Mouse (Mus musculus) limb, embryonic 12.5 days (tissue): ENCODE measurements around the gene Ddn. TPM values are rescaled to one million over a fixed set of nuclear protein-coding genes. Genes with fewer than 3 reads are reported as not detected.
"Not testable (repeated sequence)": the region's sequence is repeated elsewhere in the genome, so short reads cannot be mapped to it uniquely, and the experiment has no call there.

Source experiments
- ATAC-seq: fragments of 200-750 bp; cut with Nextera tagmentation; 2 replicates; pipeline ENCODE4 v1.8.0; 2017; ENCODE audit warnings: low read depth, moderate TSS enrichment; ENCODE audit not compliant: insufficient number of reproducible peaks, insufficient read depth, low FRiP score, low TSS enrichment
- H3K27ac ChIP-seq: fragments of 300-500 bp; sonication (generic); 2 replicates; pipeline ENCODE4 v1.5.1; 2016; ENCODE audit warnings: mild to moderate bottlenecking, moderate library complexity
- H3K27me3 ChIP-seq: fragments of 300-500 bp; sonication (generic); 2 replicates; pipeline ENCODE4 v1.6.1; 2016; ENCODE audit warnings: mild to moderate bottlenecking, moderate library complexity
- H3K36me3 ChIP-seq: fragments of 300-500 bp; sonication (generic); 2 replicates; pipeline ENCODE4 v1.6.1; 2016; ENCODE audit warnings: mild to moderate bottlenecking, moderate library complexity
- H3K4me1 ChIP-seq: fragments of 300-500 bp; sonication (generic); replicated peaks from 2 replicates; pipeline ENCODE4 v1.6.1; 2016
- H3K4me2 ChIP-seq: fragments of 300-500 bp; sonication (generic); 2 replicates; pipeline ENCODE4 v1.6.1; 2016; ENCODE audit warnings: mild to moderate bottlenecking, moderate library complexity
- H3K4me3 ChIP-seq: fragments of 300-500 bp; sonication (generic); replicated peaks from 2 replicates; pipeline ENCODE4 v1.5.1; 2016; ENCODE audit warnings: mild to moderate bottlenecking
- H3K9ac ChIP-seq: fragments of 300-500 bp; sonication (generic); replicated peaks from 2 replicates; pipeline ENCODE4 v1.6.1; 2016; ENCODE audit warnings: mild to moderate bottlenecking, moderate library complexity
- H3K9me3 ChIP-seq: fragments of 300-500 bp; sonication (generic); 2 replicates; pipeline ENCODE4 v1.6.1; 2016; ENCODE audit warnings: mild to moderate bottlenecking, moderate library complexity
- WGBS: fragments of 180-500 bp; shearing (Covaris S2); methylation state at CpG from one replicate; pipeline ENCODE4 v1.1.7; 2016; 5-methylcytosine and 5-hydroxymethylcytosine counted together
- polyA plus RNA-seq: library from polyadenylated mRNA; unstranded; fragments of >200 nt; fragmentation: Nextera tagmentation; extraction: Ambion mirVana; gene quantifications from 2 replicates; pipeline ENCODE4 v1.2.1, GENCODE M21; 2016

The Ddn gene
- polyA plus RNA-seq, 1 experiment from 2014 or later: not detected

DNA sequence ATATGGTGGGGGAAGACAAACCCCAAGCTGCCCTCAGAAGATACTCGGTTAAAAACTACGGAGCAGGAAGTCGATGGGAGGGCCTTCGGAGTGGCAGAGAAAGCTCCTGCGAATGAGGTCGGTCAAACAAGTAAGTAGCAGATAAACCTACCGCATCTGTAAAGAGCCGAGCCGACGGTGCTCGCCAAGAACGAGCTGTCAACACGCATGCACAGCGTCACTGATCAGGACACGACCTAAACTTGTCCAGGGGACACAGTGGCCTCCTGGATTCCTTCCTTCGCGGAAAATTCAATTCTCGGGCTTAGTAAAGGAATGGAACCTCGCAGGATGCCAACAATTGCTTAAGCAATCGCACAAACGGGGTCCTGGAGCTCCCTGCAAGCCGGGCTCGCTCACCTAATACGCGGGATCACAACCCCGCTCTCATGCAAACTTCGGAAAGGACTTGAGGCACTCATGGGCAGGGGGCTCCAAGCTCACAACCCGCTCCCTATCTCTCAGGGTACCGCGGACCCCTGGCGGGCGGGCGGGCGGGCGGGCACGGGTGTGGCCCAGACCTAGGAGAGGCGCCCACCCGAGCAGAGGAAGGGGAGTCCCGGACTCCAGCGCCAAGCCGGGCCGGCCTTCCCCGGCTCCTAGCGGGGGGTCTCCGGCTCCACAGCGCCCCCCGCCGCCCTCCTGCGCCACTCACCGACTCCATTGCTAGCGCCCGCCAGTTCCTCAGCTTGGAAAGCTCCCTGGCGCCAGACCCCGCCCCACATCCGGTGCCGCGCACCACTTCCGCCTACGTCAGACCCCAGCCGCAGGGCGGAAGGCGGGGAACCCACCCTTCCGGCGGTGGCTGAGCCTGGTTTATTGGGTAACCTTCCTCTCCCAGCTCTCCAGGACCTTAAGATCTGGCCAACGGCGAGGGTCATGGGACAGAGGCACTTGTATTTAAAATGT is 21.7 kb upstream of the Ddn start, which contains the start of gene Prkag1:
Gene Prkag1, minus strand, starts transcription at position 786 of the 948 bp plus-strand sequence.
- no peaks in the 10 kb centered on the region for H3K9me3 ChIP-seq
- WGBS: under 1% methylated on average over 62 of the region's 66 CpGs
- H3K27ac ChIP-seq: peak within 1 kb of the TSS; percentile 92
- H3K4me3 ChIP-seq: peak within 1 kb of the TSS; percentile 70
- H3K9ac ChIP-seq: peak within 1 kb of the TSS; percentile 75
- H3K36me3 ChIP-seq: peaks cover 50% of the 10 kb centered on the region
- no peaks in the 10 kb centered on the region for H3K27me3 ChIP-seq
- peak; percentile 86 for ATAC-seq
- peak within 1 kb of the TSS; percentile 63 for H3K4me2 ChIP-seq
- peaks cover 10% of the 10 kb centered on the region for H3K4me1 ChIP-seq

DNA sequence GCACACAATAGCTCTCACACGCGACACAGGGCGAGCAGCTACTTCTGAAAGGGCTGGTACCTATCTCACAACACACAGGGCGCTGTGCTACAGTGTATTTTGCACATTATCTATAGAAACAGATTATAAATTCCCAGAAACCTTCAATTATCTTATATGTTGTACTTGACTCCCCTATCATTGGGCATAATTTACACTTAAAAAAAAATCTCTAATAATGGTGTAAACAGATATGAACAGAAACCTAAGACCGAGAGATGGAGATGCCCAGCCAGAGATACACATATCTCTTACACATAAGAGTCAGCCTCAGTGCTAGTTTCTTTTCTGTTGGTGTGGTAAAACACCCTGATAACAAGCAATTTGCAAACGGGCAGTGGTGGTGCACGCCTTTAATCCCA is 18.3 kb upstream of the Ddn start:
- Histone ChIP-seq H3K4me1 (peaks cover 9% of the 10 kb centered on the region), H3K27ac (no peak overlapping the region), H3K4me3 (no peak overlapping the region), H3K27me3 (no peaks in the 10 kb centered on the region), H3K4me2 (no peak overlapping the region), H3K9me3 (no peaks in the 10 kb centered on the region), H3K9ac (no peak overlapping the region), H3K36me3 (peaks cover 46% of the 10 kb centered on the region)
- no peak for ATAC-seq
- WGBS: 89% methylated on average over 7 of the region's 7 CpGs

DNA sequence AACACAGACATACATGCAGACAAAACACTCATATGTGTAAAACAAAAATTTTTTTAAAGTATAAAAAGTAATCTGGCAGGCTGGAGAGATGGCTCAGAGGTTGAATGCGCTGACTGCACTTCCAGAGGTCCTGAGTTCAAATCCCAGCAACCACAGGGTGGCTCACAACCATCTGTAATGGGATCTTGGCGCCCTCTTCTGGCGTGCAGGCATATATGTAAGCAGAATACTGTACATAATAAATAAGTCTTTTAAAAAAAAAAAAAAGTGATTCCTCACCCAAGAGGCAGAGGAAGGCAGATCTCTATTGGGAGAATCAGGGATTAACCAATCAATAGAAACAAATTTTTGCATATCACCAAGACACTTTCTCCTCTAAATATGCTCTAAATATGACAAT is 14.1 kb upstream of the Ddn start:
- ATAC-seq: no peak
- Histone ChIP-seq H3K36me3 (peaks cover 76% of the 10 kb centered on the region), H3K9me3 (no peaks in the 10 kb centered on the region), H3K4me3 (no peak overlapping the region), H3K27ac (no peak overlapping the region), H3K4me2 (no peak overlapping the region), H3K27me3 (no peaks in the 10 kb centered on the region), H3K4me1 (no peaks in the 10 kb centered on the region), H3K9ac (no peak overlapping the region)
- 65% methylated on average over 3 of the region's 3 CpGs for WGBS

DNA sequence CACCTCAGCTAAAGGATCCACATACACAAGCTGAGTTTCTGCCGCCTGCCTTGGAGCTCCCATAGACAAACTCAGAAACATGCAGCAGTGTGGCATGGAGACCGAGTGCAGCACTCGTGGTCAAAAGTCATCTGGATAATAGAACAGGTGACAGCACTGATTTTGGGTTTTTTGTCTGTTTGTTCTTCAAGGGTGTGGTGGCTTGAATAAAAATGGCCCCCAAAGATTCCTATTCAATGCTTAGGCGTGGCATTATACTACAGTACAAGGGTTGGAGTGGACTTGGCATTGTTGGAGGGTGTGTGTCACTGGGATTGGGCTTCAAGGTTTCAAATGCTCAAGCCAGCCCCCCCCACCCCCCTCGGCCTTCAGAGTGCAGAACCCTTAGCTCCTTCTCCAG is 12.9 kb upstream of the Ddn start:
- Histone ChIP-seq H3K4me3 (no peak overlapping the region), H3K4me1 (no peaks in the 10 kb centered on the region), H3K27ac (no peak overlapping the region), H3K36me3 (peaks cover 68% of the 10 kb centered on the region), H3K9ac (no peak overlapping the region), H3K27me3 (no peaks in the 10 kb centered on the region), H3K4me2 (no peak overlapping the region), H3K9me3 (no peaks in the 10 kb centered on the region)
- WGBS: 93% methylated on average over 5 of the region's 5 CpGs
- no peak for ATAC-seq

DNA sequence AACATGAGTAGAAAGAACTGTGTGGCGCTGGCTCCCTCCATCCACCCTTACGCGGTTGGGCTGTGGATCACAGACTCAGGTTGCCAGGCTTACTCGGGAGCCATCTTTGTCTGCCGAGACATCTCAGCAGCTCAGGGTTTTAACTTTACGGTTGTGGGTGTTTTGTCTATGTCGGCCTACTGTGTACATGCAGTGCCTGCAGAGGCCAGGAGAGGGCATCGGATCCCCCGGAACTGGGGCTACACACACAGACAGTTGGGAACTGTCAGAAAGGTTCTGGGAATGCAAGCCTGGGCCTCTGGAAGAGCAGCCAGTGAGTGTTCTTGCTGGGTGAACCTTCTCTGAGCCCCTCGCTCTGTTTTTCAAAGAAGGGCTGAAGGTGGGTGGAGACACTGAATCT is 12.1 kb upstream of the Ddn start:
- H3K27me3 ChIP-seq: no peaks in the 10 kb centered on the region
- H3K27ac ChIP-seq: no peak overlapping the region
- WGBS: 36% methylated on average over 10 of the region's 10 CpGs
- no peak overlapping the region for H3K4me2 ChIP-seq
- H3K9me3 ChIP-seq: no peaks in the 10 kb centered on the region
- no peak overlapping the region for H3K4me3 ChIP-seq
- H3K36me3 ChIP-seq: peaks cover 73% of the 10 kb centered on the region
- H3K4me1 ChIP-seq: no peaks in the 10 kb centered on the region
- ATAC-seq: no peak
- H3K9ac ChIP-seq: no peak overlapping the region

GRCm38 (mm10) chr15:98820937-98821336 is 11.6 kb upstream of the Ddn start:
- no peak for ATAC-seq
- Histone ChIP-seq H3K27ac (no peak overlapping the region), H3K36me3 (peaks cover 73% of the 10 kb centered on the region), H3K9ac (no peak overlapping the region), H3K4me1 (no peaks in the 10 kb centered on the region), H3K4me3 (no peak overlapping the region), H3K9me3 (no peaks in the 10 kb centered on the region), H3K4me2 (no peak overlapping the region), H3K27me3 (no peaks in the 10 kb centered on the region)
- 85% methylated on average over 4 of the region's 4 CpGs for WGBS

DNA sequence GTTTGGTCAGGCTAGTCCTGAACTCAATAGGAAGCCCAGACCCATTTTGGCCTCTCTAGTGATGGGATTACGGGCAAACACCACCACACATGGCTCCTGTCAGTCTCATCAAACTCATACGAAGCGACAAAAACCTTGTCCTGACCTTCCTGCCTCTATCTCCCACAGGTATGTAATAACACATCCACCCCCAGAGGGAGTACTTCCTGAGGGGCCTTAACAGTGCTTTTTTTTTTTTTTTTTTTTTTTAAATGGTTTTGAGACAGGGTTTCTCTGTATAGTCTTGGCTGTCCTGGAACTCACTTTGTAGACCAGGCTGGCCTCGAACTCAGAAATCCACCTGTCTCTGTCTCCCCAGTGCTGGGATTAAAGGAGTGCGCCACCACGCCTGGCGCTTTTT is 8.9 kb upstream of the Ddn start:
- no peak overlapping the region for H3K27ac ChIP-seq
- H3K4me1 ChIP-seq: no peaks in the 10 kb centered on the region
- WGBS: 89% methylated on average over 7 of the region's 7 CpGs
- no peaks in the 10 kb centered on the region for H3K27me3 ChIP-seq
- ATAC-seq: no peak
- no peaks in the 10 kb centered on the region for H3K9me3 ChIP-seq
- H3K4me3 ChIP-seq: no peak overlapping the region
- peaks cover 76% of the 10 kb centered on the region for H3K36me3 ChIP-seq
- no peak overlapping the region for H3K9ac ChIP-seq
- H3K4me2 ChIP-seq: no peak overlapping the region

- Histone ChIP-seq H3K4me2 (no peak overlapping the region), H3K9ac (no peak overlapping the region), H3K9me3 (no peaks in the 10 kb centered on the region), H3K27ac (no peak overlapping the region), H3K4me1 (peaks cover 8% of the 10 kb centered on the region), H3K36me3 (peaks cover 59% of the 10 kb centered on the region), H3K27me3 (peaks cover 33% of the 10 kb centered on the region), H3K4me3 (no peak overlapping the region)
- ATAC-seq: no peak
- 89% methylated on average over 20 of the region's 20 CpGs for WGBS
These were observed 3.6 kb upstream of the Ddn start for GRCm38 (mm10) chr15:98812741-98813424.

GRCm38 (mm10) chr15:98810212-98810611 is 922 bp upstream of the Ddn start:
- Histone ChIP-seq H3K36me3 (peaks cover 40% of the 10 kb centered on the region), H3K4me1 (peaks cover 34% of the 10 kb centered on the region), H3K27me3 (peaks cover 60% of the 10 kb centered on the region)
- not testable (repeated sequence) for H3K9me3 ChIP-seq, H3K9ac ChIP-seq, H3K27ac ChIP-seq, H3K4me2 ChIP-seq, H3K4me3 ChIP-seq, ATAC-seq
- WGBS: 72% methylated on average over 6 of the region's 6 CpGs

- no peaks in the 10 kb centered on the region for H3K9me3 ChIP-seq
- H3K4me3 ChIP-seq: no peak overlapping the region
- H3K27me3 ChIP-seq: peaks cover 75% of the 10 kb centered on the region
- no peak overlapping the region for H3K27ac ChIP-seq
- 5% methylated on average over 6 of the region's 6 CpGs for WGBS
- H3K36me3 ChIP-seq: peaks cover 26% of the 10 kb centered on the region
- ATAC-seq: no peak
- H3K4me1 ChIP-seq: peaks cover 38% of the 10 kb centered on the region
- no peak overlapping the region for H3K4me2 ChIP-seq
- H3K9ac ChIP-seq: no peak overlapping the region
These were observed 597 bp downstream of the Ddn start for GRCm38 (mm10) chr15:98808651-98809134.

DNA sequence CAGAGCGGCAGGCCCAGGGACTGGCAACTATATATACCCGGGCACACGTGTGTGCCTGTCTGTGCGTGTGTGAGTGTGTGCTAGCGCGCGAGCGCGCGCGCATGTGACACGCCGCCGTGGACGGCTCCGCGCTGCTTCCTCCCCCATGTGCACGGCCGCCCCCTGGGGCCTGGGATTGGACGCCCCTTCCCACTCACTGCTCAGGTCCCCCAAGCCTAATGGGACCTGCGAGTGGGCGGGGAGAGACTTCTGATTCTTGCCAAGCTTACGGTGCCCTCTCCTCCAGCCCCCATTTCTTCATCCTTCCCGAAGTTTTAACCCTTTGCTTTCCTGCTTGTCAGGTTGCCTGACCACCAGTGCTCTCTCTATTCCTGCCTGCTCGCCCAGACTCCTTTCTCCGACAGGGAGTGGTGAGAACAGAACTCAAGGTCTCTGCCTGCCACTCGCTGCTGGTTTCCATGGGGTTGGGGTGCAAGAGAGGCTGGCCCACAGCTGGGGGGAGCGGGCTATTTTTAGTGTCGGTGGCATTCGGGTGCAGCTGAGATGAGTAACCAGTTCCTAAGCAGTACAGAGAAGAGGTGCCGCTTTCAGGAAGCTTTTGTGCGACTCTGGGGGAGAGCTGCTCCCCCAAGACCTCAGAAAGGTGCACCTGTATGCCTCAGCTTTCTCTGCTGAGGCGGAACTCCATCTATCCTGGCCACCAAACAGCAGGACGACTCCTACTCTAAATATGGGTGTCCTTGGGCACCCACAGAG is 1.2 kb downstream of the Ddn start:
- ATAC-seq: no peak
- no peak overlapping the region for H3K27ac ChIP-seq
- 2% methylated on average over 34 of the region's 34 CpGs for WGBS

More for the DNA sequence above, 1.2 kb downstream of the Ddn start:
- H3K4me3 ChIP-seq: peak overlapping the region; percentile 48
- H3K9ac ChIP-seq: peak overlapping the region; percentile 51
- peaks cover 19% of the 10 kb centered on the region for H3K36me3 ChIP-seq
- H3K27me3 ChIP-seq: peaks cover 81% of the 10 kb centered on the region
- peak overlapping the region; percentile 77 for H3K4me2 ChIP-seq
- H3K4me1 ChIP-seq: peaks cover 42% of the 10 kb centered on the region
- H3K9me3 ChIP-seq: no peaks in the 10 kb centered on the region
